Mouse (Mus musculus) thymus, postnatal 0 days (tissue): ENCODE measurements around the gene Pou2f3. TPM values are rescaled to one million over a fixed set of nuclear protein-coding genes. Genes with fewer than 3 reads are reported as not detected.

Source experiments
- DNase-seq: peaks from one replicate; pipeline ENCODE4 v3.0.0-alpha.2; 2015; ENCODE audit warnings: low spot score
- polyA plus RNA-seq: library from polyadenylated mRNA; unstranded; fragments of >200 nt; fragmentation: Nextera tagmentation; extraction: Ambion mirVana; gene quantifications from 2 replicates; pipeline ENCODE4 v1.2.1, GENCODE M21; 2015

Gene Pou2f3
- polyA plus RNA-seq, 1 experiment from 2014 or later, result 1.9 TPM

DNA sequence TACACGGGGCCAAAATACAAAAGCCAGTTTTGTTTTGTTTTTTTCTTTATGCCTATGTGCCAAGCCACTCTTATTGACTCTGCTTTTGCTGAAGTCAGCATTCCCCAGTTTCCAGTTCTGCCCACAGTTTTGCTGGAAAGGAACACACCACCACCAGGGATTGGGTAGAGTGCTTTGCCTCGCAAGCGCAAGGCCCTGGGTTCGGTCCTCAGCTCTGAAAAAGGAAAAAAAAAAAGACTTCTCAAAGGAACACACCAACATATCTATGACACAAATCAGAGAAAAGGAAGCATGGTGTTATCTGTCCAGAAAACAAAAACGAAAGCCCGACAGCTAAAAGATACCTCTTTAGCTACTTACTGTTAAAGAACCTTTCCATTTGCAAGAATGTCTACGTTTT, 101.0 kb downstream of the Pou2f3 start:
- DNase-seq, result no peak

DNA sequence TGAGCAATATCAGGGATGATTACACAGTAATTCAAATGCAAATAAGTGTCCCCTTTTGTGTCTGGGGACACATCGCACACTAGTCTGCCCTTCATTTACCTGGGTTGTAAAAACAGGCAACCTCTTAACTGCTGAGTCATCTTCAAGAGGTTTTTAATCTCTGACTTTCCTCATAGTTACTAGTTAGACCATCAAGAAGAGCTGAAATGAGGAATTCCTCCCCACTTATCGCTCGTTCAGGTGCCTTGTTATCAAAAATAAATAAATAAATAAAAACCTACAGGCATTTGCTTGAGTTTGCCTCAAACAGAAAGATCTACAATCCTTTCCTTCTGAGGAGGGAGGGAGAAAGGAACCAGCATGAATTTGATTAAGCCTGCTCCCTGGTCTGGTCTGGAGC, 101.4 kb downstream of the Pou2f3 start:
- DNase-seq, result no peak

DNA sequence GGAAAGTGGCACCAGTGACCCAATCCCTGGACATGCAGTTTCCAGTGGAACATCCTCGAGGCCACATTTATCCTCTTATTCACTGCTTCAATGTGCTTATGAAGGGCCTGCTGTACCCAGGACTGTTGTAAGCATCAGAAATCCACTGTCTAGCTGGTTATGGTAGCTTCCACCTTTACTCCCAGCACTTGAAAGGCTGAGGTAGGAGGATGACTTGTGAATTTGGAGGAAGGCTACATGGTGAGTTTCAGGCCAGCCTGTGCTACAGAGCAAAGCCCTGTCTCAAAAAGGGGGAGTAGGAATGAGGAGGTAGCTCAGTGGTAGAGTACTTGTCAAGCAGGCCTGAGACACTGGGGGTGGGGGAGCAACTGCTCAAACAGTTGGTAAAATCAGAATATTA, 102.1 kb downstream of the Pou2f3 start:
- DNase-seq, result no peak

DNA sequence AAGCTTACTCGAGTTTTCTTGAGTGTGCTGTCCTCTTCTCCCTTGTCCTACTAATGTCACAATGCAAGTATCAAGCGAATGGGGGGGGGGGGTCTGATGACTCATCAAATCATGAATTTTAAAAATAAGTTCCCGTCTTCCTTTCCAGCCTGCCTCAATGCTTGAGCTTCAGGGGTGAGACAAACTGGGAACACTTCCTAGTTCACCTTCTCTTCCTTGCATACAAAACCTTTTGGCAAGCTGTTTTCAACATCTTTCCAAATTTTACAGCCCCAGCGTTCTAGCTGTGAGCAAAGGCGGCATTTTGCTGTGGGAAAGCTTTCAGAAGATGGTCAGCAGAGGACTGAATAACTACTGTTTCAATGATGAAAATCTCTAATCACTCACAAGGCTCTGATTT, 102.6 kb downstream of the Pou2f3 start:
- no peak for DNase-seq

DNA sequence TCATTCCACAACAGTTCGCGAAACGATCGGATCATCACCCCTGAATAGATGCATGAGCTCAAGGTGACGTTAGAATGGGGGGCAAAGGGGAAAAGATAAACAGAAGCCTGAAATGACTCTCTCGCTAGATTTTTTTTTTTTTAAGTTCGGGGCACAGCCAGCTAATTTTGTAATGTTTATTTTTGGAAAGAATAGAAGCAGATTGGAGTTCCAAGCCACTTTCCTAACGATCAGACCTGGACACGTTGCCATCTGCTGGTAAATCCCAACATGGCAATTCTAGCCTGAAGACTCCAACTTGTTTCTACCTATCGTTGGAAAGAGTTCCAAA, 103.0 kb downstream of the Pou2f3 start, which contains the start of gene Arhgef12:
Gene Arhgef12 (minus strand): TSS at position 53 of the 331 bp plus-strand sequence.
- no peak for DNase-seq

DNA sequence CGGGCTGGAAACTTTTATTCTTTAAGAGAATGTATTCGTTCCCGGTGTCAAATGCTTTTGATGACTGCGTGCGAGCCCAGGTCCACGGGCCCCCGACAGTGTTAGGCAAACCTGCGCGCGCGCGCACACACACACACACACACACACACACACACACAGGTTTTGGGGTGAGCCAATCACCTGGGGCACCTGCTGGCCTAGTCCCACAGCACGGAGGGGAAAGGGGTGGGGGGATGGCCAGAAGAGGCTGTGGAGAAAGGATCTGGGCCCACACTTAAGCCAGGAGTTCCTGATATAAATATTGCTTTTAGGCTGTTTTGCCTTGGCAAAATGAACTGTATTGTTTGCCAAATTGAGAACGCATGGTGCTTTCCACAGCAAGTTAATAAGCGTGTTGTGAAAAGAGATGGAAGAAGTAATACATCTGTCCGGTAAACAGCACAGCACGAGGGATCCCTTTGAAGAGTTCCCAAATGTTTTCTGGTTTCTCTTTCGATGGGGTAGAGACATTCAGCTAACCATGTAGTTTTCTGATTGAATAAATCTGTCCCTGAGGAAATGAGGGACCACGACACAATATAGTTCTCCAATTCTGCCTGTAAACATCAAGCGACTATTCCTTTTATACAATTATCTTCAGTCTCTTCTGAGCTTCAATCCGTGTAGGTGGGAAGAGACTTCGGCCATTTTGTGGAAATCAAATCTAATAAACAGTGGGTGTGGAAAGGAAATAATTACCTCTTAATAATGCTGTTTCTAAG, 103.6 kb downstream of the Pou2f3 start:
- no peak for DNase-seq

DNA sequence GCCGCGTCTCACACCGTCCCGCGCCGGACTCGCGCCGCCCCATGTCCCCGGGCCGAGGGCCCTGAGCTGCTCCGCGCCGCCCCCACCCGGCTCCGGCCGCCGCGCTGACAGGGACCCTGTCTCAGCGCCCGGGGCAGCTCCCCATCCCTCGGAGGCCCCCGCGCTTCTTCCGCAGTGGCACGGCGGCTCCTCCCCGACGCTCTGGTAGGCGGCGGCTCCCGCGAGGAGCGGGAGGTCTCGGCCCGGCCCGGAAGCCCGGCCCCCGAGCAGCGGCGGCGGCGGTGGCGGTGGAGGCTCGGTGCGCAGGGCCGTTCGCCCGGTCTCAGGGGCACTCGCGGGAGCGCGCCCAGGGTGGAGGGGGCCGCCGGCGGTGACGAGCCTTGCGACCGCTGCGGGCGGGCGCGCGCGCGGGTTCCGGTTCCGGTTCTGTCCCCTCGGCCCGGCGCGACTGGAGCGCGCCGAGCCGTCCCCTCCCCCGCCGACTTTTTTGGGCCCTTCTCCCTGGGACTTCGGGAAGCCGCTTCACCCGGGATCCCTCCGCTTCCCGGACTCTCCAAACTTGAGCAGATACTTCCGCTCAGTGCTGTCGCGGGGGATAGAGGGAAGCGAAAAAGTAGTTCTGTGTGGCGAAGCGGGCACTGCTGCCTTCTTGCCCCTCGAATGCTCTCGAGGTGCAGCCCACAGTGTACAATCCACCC, 104.4 kb downstream of the Pou2f3 start:
- peak; percentile 57 for DNase-seq

DNA sequence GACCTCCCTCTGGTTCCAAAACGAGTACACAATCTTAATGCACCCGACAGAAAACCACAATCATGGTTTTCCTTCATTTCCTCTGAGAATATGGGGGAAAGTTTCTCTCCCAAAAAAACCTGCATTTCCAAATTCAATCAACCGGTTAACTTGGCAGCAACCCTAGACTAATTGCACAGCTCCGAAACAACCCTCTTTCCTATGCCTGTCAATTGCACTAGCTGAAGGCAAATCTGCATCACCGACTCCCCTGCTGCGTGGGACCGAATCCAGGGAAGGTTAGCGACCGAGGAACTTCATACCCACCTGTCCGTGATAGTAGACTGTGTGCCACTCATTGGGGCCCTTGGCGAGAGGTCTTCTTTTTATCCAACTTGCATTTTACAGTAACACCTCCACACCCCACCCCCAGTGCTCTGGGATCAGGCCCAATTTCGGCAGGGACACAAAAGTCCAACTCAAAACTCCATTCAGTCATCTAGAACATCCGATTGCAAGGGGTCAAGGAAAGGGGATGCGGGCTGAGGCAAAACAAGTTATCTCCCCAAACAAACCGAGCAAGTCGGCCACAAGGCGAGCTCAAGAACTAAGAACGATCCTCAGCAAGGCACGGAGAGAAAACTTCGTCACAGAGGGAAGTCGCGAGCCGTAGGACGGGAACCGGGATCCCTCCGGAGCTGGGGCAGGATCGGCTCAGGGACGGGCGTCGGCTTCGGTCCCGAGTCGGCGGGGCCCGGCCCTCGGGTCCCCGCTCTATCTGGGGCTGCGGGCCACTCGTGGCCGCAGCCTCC, 105.1 kb downstream of the Pou2f3 start:
- peak; percentile 5 for DNase-seq

DNA sequence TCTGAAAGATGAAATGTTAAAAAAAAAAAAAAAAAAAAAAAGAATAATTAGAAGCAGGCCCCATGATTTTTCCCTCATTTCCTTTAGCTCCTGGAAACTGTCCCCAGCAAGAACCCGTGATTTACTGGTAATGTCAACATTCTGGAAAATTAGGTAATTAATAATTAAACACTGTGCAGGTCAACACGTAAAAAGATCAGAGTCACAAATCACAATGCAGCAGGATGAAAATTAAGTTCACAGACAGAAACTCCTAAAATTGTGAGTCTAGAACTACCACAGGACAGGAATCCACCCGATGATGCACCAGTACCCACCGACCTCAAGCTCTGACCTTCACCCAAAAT, 105.7 kb downstream of the Pou2f3 start:
- DNase-seq, result no peak

DNA sequence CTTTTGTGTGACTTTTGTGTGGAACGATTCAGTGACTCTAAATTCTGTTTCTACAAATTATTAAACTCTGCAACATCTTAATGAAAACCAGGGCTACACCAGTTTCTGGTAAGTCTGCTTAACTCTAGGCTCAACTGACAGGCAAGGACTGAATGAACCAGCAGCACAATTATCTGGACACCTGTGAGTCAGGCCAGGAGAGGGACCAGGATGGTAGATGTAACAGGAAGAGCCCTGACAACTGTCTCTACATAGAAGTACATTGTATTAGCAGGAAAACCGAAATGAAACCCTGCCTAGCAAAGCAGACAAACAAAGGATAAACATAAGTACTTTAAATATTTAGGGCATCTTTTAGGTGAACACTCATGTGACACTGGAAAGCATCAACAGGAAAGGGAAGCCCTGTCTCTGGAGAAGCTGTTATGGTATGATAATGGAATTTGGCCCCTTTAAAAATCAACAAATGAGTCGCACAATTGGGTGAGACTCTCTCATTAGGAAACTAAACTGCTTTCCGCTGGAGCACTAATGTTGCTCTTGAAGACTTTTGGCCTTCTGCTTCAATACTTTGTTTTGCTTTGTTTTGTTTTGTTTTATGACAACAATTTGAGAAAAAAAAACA, 106.4 kb downstream of the Pou2f3 start:
- no peak for DNase-seq

DNA sequence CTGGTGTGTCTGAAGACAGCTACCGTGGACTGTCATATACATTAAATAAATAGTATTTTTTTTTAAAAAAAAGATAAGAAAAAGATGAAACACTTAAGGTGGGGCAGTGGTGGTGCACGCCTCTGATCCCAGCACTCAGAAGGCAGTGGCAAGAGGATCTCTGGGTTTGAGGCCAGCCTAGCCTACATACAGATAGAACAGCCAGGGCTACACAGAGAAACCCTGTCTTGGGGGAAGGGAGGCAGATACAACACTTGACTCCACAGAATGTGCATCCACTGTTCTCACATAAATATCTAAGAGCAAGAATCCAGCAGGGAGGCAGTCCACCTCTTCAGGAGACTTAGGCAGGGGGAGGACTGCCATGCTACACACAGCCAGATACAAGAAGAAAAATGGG, 107.2 kb downstream of the Pou2f3 start:
- no peak for DNase-seq

DNA sequence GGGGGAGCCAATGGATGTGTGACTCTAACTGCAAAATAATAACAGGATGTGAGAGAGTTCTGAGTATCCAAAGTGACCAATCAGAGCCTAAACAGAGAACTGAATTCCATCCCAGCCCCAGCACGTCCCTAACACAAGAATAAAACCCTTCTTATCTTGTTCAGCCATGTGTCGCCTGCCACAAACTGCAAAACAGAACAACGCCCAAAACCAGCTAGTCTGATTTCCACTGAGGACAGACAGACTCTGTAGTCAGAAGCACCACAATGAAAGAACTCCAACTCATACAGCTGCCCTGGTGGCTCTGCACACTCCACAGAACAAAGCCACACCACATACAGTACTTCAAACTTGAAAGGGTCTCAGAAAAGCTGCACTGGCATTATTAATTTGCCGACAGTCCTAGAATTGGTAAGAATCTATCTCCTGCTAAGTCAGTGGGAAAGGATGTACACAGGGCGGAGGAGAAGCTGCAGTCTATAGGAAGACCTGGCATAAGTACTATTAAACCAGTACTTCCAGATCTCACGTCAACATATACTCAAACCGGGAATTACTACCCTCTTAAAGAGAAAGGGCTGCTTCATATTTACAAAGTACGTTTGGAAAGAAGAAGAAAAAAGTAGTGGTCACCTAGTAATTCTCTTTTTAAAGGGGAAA, 108.1 kb downstream of the Pou2f3 start:
- no peak for DNase-seq

DNA sequence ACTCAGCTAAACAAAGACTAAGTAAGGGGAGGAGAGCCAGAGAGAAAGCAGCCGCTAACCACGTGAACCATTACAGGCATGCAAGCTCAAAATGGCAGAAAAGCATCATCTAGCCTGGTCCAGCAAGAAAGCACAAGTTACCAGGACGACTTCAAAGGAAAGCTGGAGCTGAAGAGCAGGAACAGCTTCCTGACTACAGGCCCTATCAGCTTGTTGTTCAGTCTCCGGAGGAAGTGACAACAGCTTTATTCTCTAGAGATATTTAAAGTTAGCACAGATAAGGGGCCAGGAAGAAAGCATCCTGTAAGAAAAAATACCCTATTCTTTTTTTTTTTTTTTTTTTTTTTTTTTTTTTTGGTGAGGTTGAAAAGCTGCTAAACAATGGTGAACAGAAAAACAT, 111.2 kb downstream of the Pou2f3 start:
- no peak for DNase-seq

DNA sequence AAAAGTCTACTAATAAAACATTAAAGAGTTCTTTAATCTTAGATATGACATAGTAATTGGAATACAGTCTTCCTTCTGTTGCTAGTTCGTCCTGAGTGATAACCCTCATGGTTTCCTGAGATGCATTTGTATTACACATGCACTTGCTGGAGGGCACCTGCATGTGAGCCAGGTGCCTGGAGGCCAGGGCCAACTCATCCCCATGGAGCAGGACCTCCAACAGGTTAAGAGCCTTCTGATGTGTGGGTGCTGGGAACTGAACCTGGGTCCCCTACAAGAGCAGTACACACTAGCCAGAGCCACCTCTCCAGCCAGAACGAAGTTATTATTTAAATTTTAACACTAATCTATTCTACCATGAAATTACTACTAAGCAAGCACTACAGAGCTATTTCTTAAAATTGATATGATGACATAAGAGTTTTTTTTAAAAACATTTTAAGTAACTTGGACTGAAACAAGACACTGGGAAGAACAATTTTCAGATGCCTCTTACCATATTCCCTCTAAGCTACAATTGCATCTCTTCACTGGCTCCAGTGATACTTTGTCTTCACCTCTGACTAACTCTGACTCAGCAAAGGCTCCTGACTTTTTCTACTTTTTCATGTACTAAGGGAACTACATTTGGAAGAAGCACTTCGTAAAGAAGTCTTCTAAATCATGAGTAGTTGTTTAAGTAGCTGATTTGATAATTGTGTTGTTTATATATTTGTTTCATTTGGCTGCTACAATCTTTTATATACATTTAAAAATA, 112.2 kb downstream of the Pou2f3 start:
- no peak for DNase-seq

DNA sequence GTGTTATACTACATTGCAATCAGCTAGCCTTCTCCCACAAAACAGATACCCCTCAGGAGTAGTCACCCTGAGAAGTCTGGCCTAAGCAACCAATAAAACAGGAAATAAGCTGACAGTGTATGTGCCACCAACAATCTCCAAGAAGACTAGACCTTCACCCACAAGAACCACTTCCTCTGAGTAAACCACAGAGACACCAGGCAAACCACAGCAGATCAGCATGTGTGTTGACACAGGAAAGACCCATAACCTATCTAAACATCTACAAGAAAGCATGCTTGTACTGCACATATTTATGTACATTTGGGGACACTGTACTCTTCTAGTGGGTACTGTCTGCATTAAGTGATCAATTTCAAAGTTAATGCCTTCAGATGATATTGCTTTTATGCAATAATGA, 113.8 kb downstream of the Pou2f3 start:
- peak; percentile 61 for DNase-seq

DNA sequence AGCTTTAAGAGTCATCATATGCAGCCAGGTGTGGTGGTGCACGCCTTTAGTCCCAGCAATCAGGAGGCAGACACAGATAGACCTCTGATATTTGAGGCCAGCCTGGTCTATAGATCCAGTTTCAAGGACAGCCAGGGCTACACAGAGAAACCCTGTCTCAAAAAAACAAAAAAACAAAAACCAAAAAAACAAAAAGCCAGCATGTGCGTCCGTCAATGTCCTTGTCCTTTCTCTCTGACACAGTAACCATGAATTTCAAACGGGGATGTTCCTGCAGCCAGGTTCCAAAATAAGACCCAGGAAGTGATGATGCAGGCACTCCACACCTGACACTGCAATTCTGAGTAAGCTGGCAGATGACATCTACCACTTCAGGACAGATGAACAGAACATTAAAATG, 115.3 kb downstream of the Pou2f3 start:
- no peak for DNase-seq

DNA sequence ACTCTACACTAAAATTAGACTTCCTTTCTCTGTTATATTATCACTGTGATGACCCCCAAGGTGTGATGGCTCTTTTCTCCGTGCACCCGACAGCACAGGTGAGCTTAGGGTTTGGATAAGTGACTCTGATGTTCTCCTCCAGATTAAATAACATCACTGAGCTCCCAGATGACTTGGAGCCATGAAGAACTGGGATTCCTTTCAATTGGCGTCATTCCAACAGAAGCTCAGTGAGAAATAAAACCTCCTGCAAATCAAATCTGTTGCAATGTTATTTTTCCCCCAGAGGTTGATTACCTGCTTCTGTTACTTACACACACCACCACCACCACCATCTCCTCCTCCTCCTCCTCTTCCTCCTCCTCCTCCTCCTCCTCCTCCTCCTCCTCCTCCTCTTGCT, 116.4 kb downstream of the Pou2f3 start:
- DNase-seq, result no peak

DNA sequence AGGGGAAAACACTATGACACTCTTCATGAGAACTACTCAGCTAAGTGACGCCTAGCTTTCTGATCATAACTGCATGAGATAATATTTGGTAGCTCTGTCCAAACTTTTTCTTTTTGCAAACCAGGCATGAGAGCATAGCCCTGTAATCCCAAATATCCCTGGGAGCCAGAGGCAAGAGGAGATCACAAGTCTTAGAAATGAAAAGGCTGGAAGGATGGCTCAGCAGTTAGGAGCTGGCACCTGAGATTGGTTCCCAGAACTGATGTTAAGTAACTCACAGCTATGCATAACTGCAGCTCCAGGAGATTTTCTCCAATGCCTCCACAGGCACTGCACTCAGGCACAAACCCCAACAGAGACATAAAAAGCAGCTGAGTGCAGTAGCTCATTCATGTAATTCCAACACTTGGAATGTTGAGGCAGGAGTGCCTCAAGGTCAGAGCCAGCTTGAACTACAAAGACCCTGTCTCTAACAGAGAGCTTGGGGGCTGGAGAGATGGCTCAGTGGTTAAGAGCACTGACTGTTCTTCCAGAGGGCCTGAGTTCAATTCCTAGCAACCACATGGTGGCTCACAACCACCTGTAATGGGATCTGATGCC, 124.4 kb downstream of the Pou2f3 start:
- no peak for DNase-seq

DNA sequence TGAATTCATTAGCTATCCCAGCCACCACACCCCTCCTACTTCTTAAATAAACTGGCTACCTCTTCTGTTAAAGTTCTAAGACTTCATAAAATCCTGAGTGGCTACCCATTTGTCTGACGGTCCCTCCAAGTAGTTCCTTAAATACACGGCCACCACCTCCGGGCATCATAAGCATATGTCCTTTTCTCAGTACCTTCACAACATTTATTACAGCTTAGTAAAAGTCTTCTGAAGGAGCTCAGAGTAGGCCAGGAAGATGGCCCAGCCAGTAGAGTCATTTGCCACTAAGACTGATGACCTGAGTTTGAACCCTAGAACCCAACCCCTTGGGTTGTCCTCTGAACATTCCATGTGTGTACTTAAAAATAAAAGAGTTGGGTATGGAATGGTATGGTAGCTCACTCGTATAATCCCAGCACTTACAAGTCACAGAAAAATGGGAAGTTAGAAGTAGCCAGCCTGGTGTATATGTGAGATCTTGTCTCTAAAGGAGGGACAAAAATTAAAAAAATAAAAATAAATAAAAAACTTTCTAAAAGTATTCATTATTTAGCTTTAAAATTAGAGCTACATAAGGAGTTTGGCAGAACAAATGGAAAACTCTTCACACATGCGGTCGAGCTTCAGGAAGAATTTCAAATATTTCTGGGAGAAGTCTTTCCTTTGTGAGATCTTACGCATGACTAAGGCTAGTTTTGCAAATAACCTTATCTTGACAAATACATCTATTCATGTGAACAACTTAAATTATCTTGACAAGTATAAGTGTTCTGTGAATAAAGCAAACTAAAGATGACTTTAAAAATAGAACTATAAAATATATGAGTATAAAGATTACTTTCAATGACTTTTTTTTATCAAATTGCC, 125.4 kb downstream of the Pou2f3 start:
- DNase-seq, result no peak
